Mouse (Mus musculus) olfactory bulb, adult 2 months (tissue): Measurements from ENCODE around the gene Osgin1.

ENCODE experiments used
- CTCF ChIP-seq: fragments of 200-500 bp; IDR thresholded peaks from 2 replicates; pipeline ENCODE4 v1.5.1; 2012; ENCODE audit warnings: low read depth, mild to moderate bottlenecking, low read length, moderate library complexity; ENCODE audit not compliant: insufficient read depth
- POLR2A ChIP-seq: fragments of 200-500 bp; IDR thresholded peaks from 2 replicates; pipeline ENCODE4 v1.6.1; 2012; ENCODE audit warnings: mild to moderate bottlenecking, low read depth, low read length, moderate library complexity; ENCODE audit not compliant: insufficient read depth

DNA sequence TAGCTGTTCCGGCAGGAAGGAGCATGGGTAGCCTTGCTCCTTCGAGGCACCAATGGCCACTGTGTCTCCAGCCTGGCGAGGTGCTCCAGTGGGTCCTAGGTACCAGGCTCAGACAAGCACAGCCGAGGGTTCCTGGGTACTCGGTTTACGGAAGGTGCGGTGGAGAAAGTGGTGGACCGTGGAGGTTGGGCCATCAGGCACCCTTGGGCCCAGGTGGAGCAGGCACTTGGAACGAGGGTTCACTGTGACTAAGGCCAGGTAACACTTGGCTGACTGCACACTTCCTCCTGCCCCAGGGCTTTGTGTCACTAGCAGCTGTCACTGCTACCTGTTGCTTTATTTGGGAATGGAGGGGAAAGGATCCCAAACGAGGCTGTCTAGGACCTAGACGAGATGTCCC lies 3.6 kb downstream of the Osgin1 start:
- TF ChIP-seq CTCF = no peak
- no peak for TF ChIP-seq POLR2A
